Mouse (Mus musculus): ENCODE data around the gene Wdr91. TPM values are rescaled to one million over a fixed set of nuclear protein-coding genes. Genes with fewer than 3 reads are reported as not detected.

The Wdr91 gene
- polyA plus RNA-seq, 1 experiment: 4.7 TPM

DNA sequence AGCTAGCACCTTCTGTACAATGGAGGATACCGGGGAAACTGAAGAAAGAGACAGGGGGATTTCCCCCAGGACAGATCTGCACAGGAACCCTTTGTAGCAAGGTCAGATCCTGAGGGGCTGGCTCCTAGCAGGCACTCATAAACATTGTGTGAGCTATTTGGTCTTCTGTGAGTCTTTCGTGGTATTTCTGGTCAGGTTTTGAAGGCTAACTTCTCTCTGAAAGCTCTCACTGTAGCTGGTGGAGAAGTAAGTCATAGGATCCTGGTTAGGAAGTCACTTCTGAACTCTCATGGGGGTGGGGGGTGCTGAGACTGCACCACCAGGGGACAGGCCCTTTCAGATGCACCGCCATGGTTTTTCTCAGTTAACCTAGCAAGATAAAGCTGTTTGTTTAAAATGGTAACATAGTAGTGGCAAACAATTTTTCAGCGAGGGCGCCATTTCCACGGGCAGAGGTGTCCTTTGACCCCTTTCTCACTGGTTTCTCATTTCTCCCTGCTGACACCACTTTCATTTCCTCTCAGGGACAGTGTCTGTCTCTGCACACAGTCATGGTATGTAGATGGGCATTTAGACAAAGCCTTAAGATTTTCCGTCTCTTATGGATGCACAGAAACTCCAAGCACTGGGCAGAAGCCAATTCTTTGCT is 27.7 kb upstream of the Wdr91 start:
- TF ChIP-seq CTCF (IDR thresholded peaks at IDR 0.05; ENCODE audit: extremely low read depth, insufficient read length, insufficient replicate concordance, low read depth, low read length) (no peak), POLR2A (IDR thresholded peaks at IDR 0.05; ENCODE audit: low read depth, low read length) (no peak)
- H3K27ac ChIP-seq (ENCODE audit: insufficient read depth, low read depth, low read length): no peak overlapping the region
- WGBS: 34% methylated on average over 7 of the region's 7 CpGs

DNA sequence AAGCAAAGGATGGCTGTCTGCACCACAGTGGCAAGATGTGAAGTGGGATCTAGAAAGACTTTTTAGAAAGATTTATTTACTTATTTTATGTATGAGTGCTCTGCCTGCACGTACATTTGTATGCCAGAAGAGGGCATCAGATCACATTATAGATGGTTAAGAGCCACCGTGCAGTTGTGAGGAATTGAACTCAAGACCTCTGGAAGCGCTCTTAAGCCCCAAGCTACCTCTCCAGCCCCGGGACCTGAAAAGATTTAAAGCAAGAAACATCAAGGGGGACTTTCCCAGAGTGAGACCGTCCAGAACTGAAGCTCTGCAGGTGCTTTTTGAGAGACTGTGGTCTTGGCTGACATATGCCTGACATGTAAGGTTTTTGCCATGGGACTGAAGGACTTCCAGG is 26.1 kb upstream of the Wdr91 start:
- Histone ChIP-seq H3K4me1 (ENCODE audit: control insufficient read depth, insufficient read depth, insufficient read length, low read length) (no peaks in the 10 kb centered on the region), H3K27me3 (ENCODE audit: control insufficient read depth, insufficient read depth, low read length) (no peaks in the 10 kb centered on the region), H3K36me3 (ENCODE audit: control insufficient read depth, insufficient read depth, low read length) (no peaks in the 10 kb centered on the region), H3K27ac (ENCODE audit: insufficient read depth, low read depth, low read length) (no peak overlapping the region), H3K4me3 (ENCODE audit: low read depth, low read length) (no peak overlapping the region)
- TF ChIP-seq POLR2A (IDR thresholded peaks at IDR 0.05; ENCODE audit: low read depth, low read length): no peak
- no peak for TF ChIP-seq CTCF (IDR thresholded peaks at IDR 0.05; ENCODE audit: extremely low read depth, insufficient read length, insufficient replicate concordance, low read depth, low read length)
- 82% methylated on average over 5 of the region's 5 CpGs for WGBS

More for the DNA sequence above, 27.7 kb upstream of the Wdr91 start:
- Histone ChIP-seq H3K27me3 (ENCODE audit: control insufficient read depth, insufficient read depth, low read length) (no peaks in the 10 kb centered on the region), H3K4me1 (ENCODE audit: control insufficient read depth, insufficient read depth, insufficient read length, low read length) (no peaks in the 10 kb centered on the region), H3K36me3 (ENCODE audit: control insufficient read depth, insufficient read depth, low read length) (no peaks in the 10 kb centered on the region), H3K4me3 (ENCODE audit: low read depth, low read length) (no peak overlapping the region)

DNA sequence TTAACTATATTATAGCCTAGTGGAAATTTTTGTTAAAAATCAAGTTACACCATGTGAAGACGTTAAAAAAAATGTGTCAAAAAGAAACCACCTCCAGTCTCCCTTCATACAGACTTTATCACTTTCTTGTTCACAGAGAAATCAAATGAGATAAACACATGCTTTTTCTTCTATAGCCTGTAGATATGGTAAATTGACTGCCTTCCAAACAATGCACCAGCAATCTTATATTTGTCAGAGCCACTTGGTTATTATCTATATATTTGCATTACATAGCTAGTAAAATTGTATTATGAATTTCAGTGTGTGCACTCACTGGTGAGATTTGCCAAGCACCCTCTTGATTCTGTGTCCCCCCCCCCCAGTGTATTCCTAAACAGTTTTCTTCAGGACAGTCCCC is 22.0 kb upstream of the Wdr91 start:
- 81% methylated on average over 1 of the region's 1 CpGs for WGBS
- Histone ChIP-seq H3K27me3 (ENCODE audit: control insufficient read depth, insufficient read depth, low read length) (no peaks in the 10 kb centered on the region), H3K4me1 (ENCODE audit: control insufficient read depth, insufficient read depth, insufficient read length, low read length) (no peaks in the 10 kb centered on the region), H3K27ac (ENCODE audit: insufficient read depth, low read depth, low read length) (no peak overlapping the region), H3K4me3 (ENCODE audit: low read depth, low read length) (no peak overlapping the region), H3K36me3 (ENCODE audit: control insufficient read depth, insufficient read depth, low read length) (no peaks in the 10 kb centered on the region)
- TF ChIP-seq POLR2A (IDR thresholded peaks at IDR 0.05; ENCODE audit: low read depth, low read length): no peak
- TF ChIP-seq CTCF (IDR thresholded peaks at IDR 0.05; ENCODE audit: extremely low read depth, insufficient read length, insufficient replicate concordance, low read depth, low read length): no peak

DNA sequence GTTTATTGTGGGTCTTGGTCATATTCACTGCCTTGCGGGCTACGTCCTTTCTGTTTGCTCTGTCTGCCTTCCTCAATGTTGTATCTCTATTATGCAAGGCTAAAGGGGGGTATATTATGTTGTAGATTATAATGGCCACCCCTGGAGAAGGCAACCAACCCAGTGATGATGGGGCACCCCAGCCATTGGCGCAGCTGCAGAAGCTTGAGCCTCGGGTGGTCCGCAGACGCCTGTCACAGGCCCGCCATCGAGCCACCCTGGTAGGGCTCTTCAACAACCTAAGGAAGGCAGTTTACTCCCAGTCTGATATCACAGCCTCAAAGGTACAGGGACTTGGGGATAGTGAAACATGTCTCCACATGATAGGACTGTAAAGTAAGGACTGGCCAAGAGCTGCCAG is 16.9 kb upstream of the Wdr91 start:
- TF ChIP-seq POLR2A (IDR thresholded peaks at IDR 0.05; ENCODE audit: low read depth, low read length) (no peak), CTCF (IDR thresholded peaks at IDR 0.05; ENCODE audit: extremely low read depth, insufficient read length, insufficient replicate concordance, low read depth, low read length) (no peak)
- no peaks in the 10 kb centered on the region for H3K27me3 ChIP-seq (ENCODE audit: control insufficient read depth, insufficient read depth, low read length)
- WGBS: 92% methylated on average over 8 of the region's 8 CpGs
- H3K4me1 ChIP-seq (ENCODE audit: control insufficient read depth, insufficient read depth, insufficient read length, low read length): no peaks in the 10 kb centered on the region
- no peaks in the 10 kb centered on the region for H3K36me3 ChIP-seq (ENCODE audit: control insufficient read depth, insufficient read depth, low read length)
- no peak overlapping the region for H3K27ac ChIP-seq (ENCODE audit: insufficient read depth, low read depth, low read length)
- no peak overlapping the region for H3K4me3 ChIP-seq (ENCODE audit: low read depth, low read length)

DNA sequence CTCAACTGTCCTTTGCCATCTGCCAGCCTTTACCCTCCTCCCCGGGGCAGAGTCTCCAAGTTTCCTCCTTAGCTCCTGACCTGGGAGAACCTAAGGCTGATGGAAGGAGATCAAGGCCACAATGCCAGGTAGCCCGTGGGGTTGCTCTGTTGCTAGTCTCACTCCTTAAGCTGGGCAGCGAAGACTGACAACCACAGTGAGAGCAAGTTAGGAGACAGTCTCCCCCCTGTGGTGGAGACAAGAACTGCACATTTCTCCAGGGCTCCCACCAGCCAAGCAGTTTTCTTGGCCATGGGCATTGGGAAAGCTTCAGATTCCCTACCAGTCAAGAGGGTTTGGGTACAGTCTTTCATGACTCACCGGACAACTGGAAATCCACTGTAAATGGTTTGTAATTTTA is 16.5 kb upstream of the Wdr91 start:
- no peak overlapping the region for H3K4me3 ChIP-seq (ENCODE audit: low read depth, low read length)
- no peaks in the 10 kb centered on the region for H3K27me3 ChIP-seq (ENCODE audit: control insufficient read depth, insufficient read depth, low read length)
- TF ChIP-seq POLR2A (IDR thresholded peaks at IDR 0.05; ENCODE audit: low read depth, low read length): no peak
- peak; percentile 85; the same call in 1 of the 2 replicates for TF ChIP-seq CTCF (IDR thresholded peaks at IDR 0.05; ENCODE audit: extremely low read depth, insufficient read length, insufficient replicate concordance, low read depth, low read length)
- H3K27ac ChIP-seq (ENCODE audit: insufficient read depth, low read depth, low read length): no peak overlapping the region
- no peaks in the 10 kb centered on the region for H3K4me1 ChIP-seq (ENCODE audit: control insufficient read depth, insufficient read depth, insufficient read length, low read length)
- WGBS: 34% methylated on average over 4 of the region's 4 CpGs
- no peaks in the 10 kb centered on the region for H3K36me3 ChIP-seq (ENCODE audit: control insufficient read depth, insufficient read depth, low read length)

DNA sequence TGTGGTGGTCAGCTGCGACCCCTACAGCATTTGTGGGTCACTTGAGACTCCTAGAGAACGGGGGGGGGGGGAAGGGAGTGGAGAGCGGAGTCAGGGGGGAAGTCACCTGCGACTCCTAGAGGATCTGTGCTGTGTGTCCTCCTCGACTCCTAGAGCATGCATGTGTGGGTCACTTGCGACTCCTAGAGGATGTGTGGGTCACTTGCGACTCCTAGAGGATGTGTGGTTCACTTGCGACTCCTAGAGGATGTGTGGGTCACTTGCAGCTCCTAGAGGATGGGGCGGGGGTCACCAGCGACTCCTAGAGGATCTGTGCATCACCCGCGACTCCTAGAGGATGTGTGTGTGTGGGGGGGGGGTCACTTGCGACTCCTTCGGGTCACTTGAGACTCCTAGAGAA is 11.3 kb upstream of the Wdr91 start:
- peak; percentile 59; the same call in 1 of the 2 replicates for TF ChIP-seq CTCF (IDR thresholded peaks at IDR 0.05; ENCODE audit: extremely low read depth, insufficient read length, insufficient replicate concordance, low read depth, low read length)
- TF ChIP-seq POLR2A (IDR thresholded peaks at IDR 0.05; ENCODE audit: low read depth, low read length): no peak
- Histone ChIP-seq H3K27me3 (ENCODE audit: control insufficient read depth, insufficient read depth, low read length) (no peaks in the 10 kb centered on the region; the same call in 1 of the 2 replicates), H3K4me3 (ENCODE audit: low read depth, low read length) (no peak overlapping the region), H3K27ac (ENCODE audit: insufficient read depth, low read depth, low read length) (no peak overlapping the region), H3K36me3 (ENCODE audit: control insufficient read depth, insufficient read depth, low read length) (no peaks in the 10 kb centered on the region), H3K4me1 (ENCODE audit: control insufficient read depth, insufficient read depth, insufficient read length, low read length) (no peaks in the 10 kb centered on the region)
- 56% methylated on average over 14 of the region's 14 CpGs for WGBS

DNA sequence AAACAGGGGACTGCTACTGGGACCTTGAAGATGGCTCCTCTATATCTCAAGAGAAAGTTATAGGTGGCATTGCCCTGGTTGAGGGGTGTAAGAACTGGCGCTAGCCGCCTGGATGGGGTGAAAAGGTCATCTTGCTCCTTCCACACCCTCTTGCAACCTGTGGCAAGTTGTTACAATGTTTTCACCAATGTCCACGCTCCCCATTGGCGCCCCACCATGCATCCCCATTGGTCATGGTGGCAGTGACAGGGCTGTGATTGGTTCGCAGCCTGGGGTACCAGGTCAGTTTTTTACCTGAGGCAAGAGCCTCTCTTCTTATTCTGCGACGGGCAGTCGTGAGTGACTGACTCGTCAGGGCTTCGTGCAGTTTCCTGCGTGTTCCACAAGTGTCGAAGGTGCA is 10.0 kb upstream of the Wdr91 start:
- no peaks in the 10 kb centered on the region for H3K36me3 ChIP-seq (ENCODE audit: control insufficient read depth, insufficient read depth, low read length)
- WGBS: 92% methylated on average over 12 of the region's 12 CpGs

More for the DNA sequence above, 10.0 kb upstream of the Wdr91 start:
- H3K27me3 ChIP-seq (ENCODE audit: control insufficient read depth, insufficient read depth, low read length): no peaks in the 10 kb centered on the region; the same call in 1 of the 2 replicates
- H3K4me3 ChIP-seq (ENCODE audit: low read depth, low read length): no peak overlapping the region
- no peaks in the 10 kb centered on the region for H3K4me1 ChIP-seq (ENCODE audit: control insufficient read depth, insufficient read depth, insufficient read length, low read length)
- no peak for TF ChIP-seq CTCF (IDR thresholded peaks at IDR 0.05; ENCODE audit: extremely low read depth, insufficient read length, insufficient replicate concordance, low read depth, low read length)
- TF ChIP-seq POLR2A (IDR thresholded peaks at IDR 0.05; ENCODE audit: low read depth, low read length): no peak
- no peak overlapping the region for H3K27ac ChIP-seq (ENCODE audit: insufficient read depth, low read depth, low read length)
